Mouse (Mus musculus): ENCODE data around the gene B830017H08Rik. TPM values are rescaled to one million over a fixed set of nuclear protein-coding genes. Genes with fewer than 3 reads are reported as not detected.

Gene B830017H08Rik
- polyA plus RNA-seq, 1 experiment from 2014 or later = 2.2 TPM

GRCm38 (mm10) chr16:17802456-17802838 lies 30.5 kb upstream of the B830017H08Rik start:
- peaks cover 39% of the 10 kb centered on the region for H3K4me1 ChIP-seq (replicated peaks; ENCODE audit: insufficient read depth, low read length)
- peak overlapping the region; percentile 50 for H3K4me2 ChIP-seq (ENCODE audit: low read length)
- DNase-seq (ENCODE audit: low spot score) (no peak), ATAC-seq (replicated peaks; ENCODE audit: low FRiP score, low read depth) (no peak)
- TF ChIP-seq CTCF (IDR thresholded peaks at IDR 0.05; ENCODE audit: low read depth) = no peak
- peaks cover 39% of the 10 kb centered on the region for H3K27me3 ChIP-seq (ENCODE audit: insufficient read depth, low read length)
- WGBS = 22% methylated on average over 18 of the region's 18 CpGs
- peak overlapping the region; percentile 25 for H3K4me3 ChIP-seq (replicated peaks; ENCODE audit: low read depth, low read length)
- no peak overlapping the region for H3K27ac ChIP-seq
- no peaks in the 10 kb centered on the region for H3K36me3 ChIP-seq (ENCODE audit: insufficient read depth, low read length)
- no peaks in the 10 kb centered on the region for H3K9me3 ChIP-seq (replicated peaks; ENCODE audit: low read length)
- no peak overlapping the region for H3K9ac ChIP-seq (ENCODE audit: low read depth, low read length)

- 0 out of 2 replicates have a peak, but pooled peaks have one; percentile 11 for TF ChIP-seq CTCF (IDR thresholded peaks at IDR 0.05; ENCODE audit: low read depth)
- WGBS = 19% methylated on average over 82 of the region's 83 CpGs
- ATAC-seq (replicated peaks; ENCODE audit: low FRiP score, low read depth) (no peak), DNase-seq (ENCODE audit: low spot score) (no peak)
- H3K4me2 ChIP-seq (ENCODE audit: low read length) = peak overlapping the region; percentile 50
- H3K9ac ChIP-seq (ENCODE audit: low read depth, low read length) = no peak overlapping the region
- no peaks in the 10 kb centered on the region for H3K9me3 ChIP-seq (replicated peaks; ENCODE audit: low read length)
- no peak overlapping the region for H3K27ac ChIP-seq
- no peaks in the 10 kb centered on the region for H3K36me3 ChIP-seq (ENCODE audit: insufficient read depth, low read length)
- peak overlapping the region; percentile 25 for H3K4me3 ChIP-seq (replicated peaks; ENCODE audit: low read depth, low read length)
- peaks cover 44% of the 10 kb centered on the region for H3K4me1 ChIP-seq (replicated peaks; ENCODE audit: insufficient read depth, low read length)
- H3K27me3 ChIP-seq (ENCODE audit: insufficient read depth, low read length) = peaks cover 39% of the 10 kb centered on the region
These were observed 29.9 kb upstream of the B830017H08Rik start for GRCm38 (mm10) chr16:17802839-17803674.

- DNase-seq (ENCODE audit: low spot score) = no peak
- H3K4me2 ChIP-seq (ENCODE audit: low read length) = peak overlapping the region; percentile 55
- H3K9me3 ChIP-seq (replicated peaks; ENCODE audit: low read length) = no peaks in the 10 kb centered on the region
- H3K4me3 ChIP-seq (replicated peaks; ENCODE audit: low read depth, low read length) = peak overlapping the region; percentile 25; the same call in 1 of the 2 replicates
- no peak for TF ChIP-seq CTCF (IDR thresholded peaks at IDR 0.05; ENCODE audit: low read depth)
- no peak overlapping the region for H3K27ac ChIP-seq
- peaks cover 45% of the 10 kb centered on the region for H3K4me1 ChIP-seq (replicated peaks; ENCODE audit: insufficient read depth, low read length)
- H3K27me3 ChIP-seq (ENCODE audit: insufficient read depth, low read length) = peaks cover 38% of the 10 kb centered on the region
- 33% methylated on average over 33 of the region's 33 CpGs for WGBS
- H3K9ac ChIP-seq (ENCODE audit: low read depth, low read length) = no peak overlapping the region
- ATAC-seq (replicated peaks; ENCODE audit: low FRiP score, low read depth) = no peak
- H3K36me3 ChIP-seq (ENCODE audit: insufficient read depth, low read length) = no peaks in the 10 kb centered on the region
These were observed 29.1 kb upstream of the B830017H08Rik start for GRCm38 (mm10) chr16:17803675-17804448.

GRCm38 (mm10) chr16:17804449-17804912 lies 28.4 kb upstream of the B830017H08Rik start:
- Histone ChIP-seq H3K27ac (no peak overlapping the region), H3K27me3 (ENCODE audit: insufficient read depth, low read length) (peaks cover 32% of the 10 kb centered on the region), H3K36me3 (ENCODE audit: insufficient read depth, low read length) (no peaks in the 10 kb centered on the region), H3K4me1 (replicated peaks; ENCODE audit: insufficient read depth, low read length) (peaks cover 45% of the 10 kb centered on the region), H3K9me3 (replicated peaks; ENCODE audit: low read length) (no peaks in the 10 kb centered on the region), H3K4me2 (ENCODE audit: low read length) (peak overlapping the region; percentile 55), H3K9ac (ENCODE audit: low read depth, low read length) (peak overlapping the region; percentile 19; the same call in 1 of the 2 replicates), H3K4me3 (replicated peaks; ENCODE audit: low read depth, low read length) (peak overlapping the region; percentile 21)
- TF ChIP-seq CTCF (IDR thresholded peaks at IDR 0.05; ENCODE audit: low read depth) = no peak
- WGBS = 13% methylated on average over 33 of the region's 33 CpGs
- DNase-seq (ENCODE audit: low spot score) (peak; percentile 55), ATAC-seq (replicated peaks; ENCODE audit: low FRiP score, low read depth) (no peak)

GRCm38 (mm10) chr16:17804982-17805381 lies 27.9 kb upstream of the B830017H08Rik start:
- H3K27ac ChIP-seq = no peak overlapping the region
- H3K9ac ChIP-seq (ENCODE audit: low read depth, low read length) = peak overlapping the region; percentile 19; the same call in 1 of the 2 replicates
- peaks cover 45% of the 10 kb centered on the region for H3K4me1 ChIP-seq (replicated peaks; ENCODE audit: insufficient read depth, low read length)
- TF ChIP-seq CTCF (IDR thresholded peaks at IDR 0.05; ENCODE audit: low read depth) = no peak
- peak overlapping the region; percentile 21; the same call in 1 of the 2 replicates for H3K4me3 ChIP-seq (replicated peaks; ENCODE audit: low read depth, low read length)
- H3K4me2 ChIP-seq (ENCODE audit: low read length) = peak overlapping the region; percentile 55; the same call in 1 of the 2 replicates
- no peak for DNase-seq (ENCODE audit: low spot score)
- H3K9me3 ChIP-seq (replicated peaks; ENCODE audit: low read length) = no peaks in the 10 kb centered on the region
- peaks cover 29% of the 10 kb centered on the region for H3K27me3 ChIP-seq (ENCODE audit: insufficient read depth, low read length)
- WGBS = 29% methylated on average over 7 of the region's 7 CpGs
- no peaks in the 10 kb centered on the region for H3K36me3 ChIP-seq (ENCODE audit: insufficient read depth, low read length)
- ATAC-seq (replicated peaks; ENCODE audit: low FRiP score, low read depth) = no peak

GRCm38 (mm10) chr16:17806581-17807191 lies 26.2 kb upstream of the B830017H08Rik start:
- no peak overlapping the region for H3K27ac ChIP-seq
- H3K9ac ChIP-seq (ENCODE audit: low read depth, low read length) = peak overlapping the region; percentile 59
- H3K36me3 ChIP-seq (ENCODE audit: insufficient read depth, low read length) = no peaks in the 10 kb centered on the region
- peaks cover 45% of the 10 kb centered on the region for H3K4me1 ChIP-seq (replicated peaks; ENCODE audit: insufficient read depth, low read length)
- no peak for TF ChIP-seq CTCF (IDR thresholded peaks at IDR 0.05; ENCODE audit: low read depth)
- peak; percentile 22; the same call in 1 of the 2 replicates for ATAC-seq (replicated peaks; ENCODE audit: low FRiP score, low read depth)
- H3K9me3 ChIP-seq (replicated peaks; ENCODE audit: low read length) = no peaks in the 10 kb centered on the region
- H3K4me3 ChIP-seq (replicated peaks; ENCODE audit: low read depth, low read length) = peak overlapping the region; percentile 39
- H3K4me2 ChIP-seq (ENCODE audit: low read length) = peak overlapping the region; percentile 75
- peak; percentile 37 for DNase-seq (ENCODE audit: low spot score)
- 18% methylated on average over 50 of the region's 50 CpGs for WGBS
- H3K27me3 ChIP-seq (ENCODE audit: insufficient read depth, low read length) = peaks cover 28% of the 10 kb centered on the region
